Mouse (Mus musculus) embryo, embryonic 11 days (tissue): ENCODE results near the gene Rfc5.
"Not testable (repeated sequence)": the region's sequence is repeated elsewhere in the genome, so short reads cannot be mapped to it uniquely, and the experiment has no call there.

Experiments
- DNase-seq: peaks from one replicate; pipeline ENCODE4 v3.0.0-alpha.2; 2015

The Rfc5 gene

GRCm38 (mm10) chr5:117388877-117389276 lies at the start of gene Rfc5:
TSS of gene Rfc5 (minus strand) at chr5:117389047.
- peak; percentile 99 for DNase-seq

- not testable (repeated sequence) for DNase-seq
Measured at GRCm38 (mm10) chr5:117433501-117433900, 44.7 kb upstream of the Rfc5 start.

- DNase-seq: no peak
Measured at GRCm38 (mm10) chr5:117417442-117417841, 28.6 kb upstream of the Rfc5 start.

- DNase-seq: no peak
Measured at GRCm38 (mm10) chr5:117415011-117415912, 26.4 kb upstream of the Rfc5 start.

- no peak for DNase-seq
Measured at GRCm38 (mm10) chr5:117414611-117415010, 25.8 kb upstream of the Rfc5 start.

GRCm38 (mm10) chr5:117413507-117414501 lies 25.0 kb upstream of the Rfc5 start, which contains the start of gene Ksr2:
TSS of gene Ksr2 (plus strand) at chr5:117414000.
- DNase-seq: peak; percentile 77

GRCm38 (mm10) chr5:117409369-117409768 lies 20.5 kb upstream of the Rfc5 start:
- no peak for DNase-seq

- DNase-seq: peak; percentile 46
Measured at GRCm38 (mm10) chr5:117408216-117408615, 19.4 kb upstream of the Rfc5 start.

GRCm38 (mm10) chr5:117404671-117405070 lies 15.8 kb upstream of the Rfc5 start:
- not testable (repeated sequence) for DNase-seq

- no peak for DNase-seq
Measured at GRCm38 (mm10) chr5:117403609-117404008, 14.8 kb upstream of the Rfc5 start.

- no peak for DNase-seq
Measured at GRCm38 (mm10) chr5:117399281-117399680, 10.4 kb upstream of the Rfc5 start.

GRCm38 (mm10) chr5:117398007-117398550 lies 9.2 kb upstream of the Rfc5 start:
- peak; percentile 7 for DNase-seq

GRCm38 (mm10) chr5:117397371-117397770 lies 8.5 kb upstream of the Rfc5 start:
- no peak for DNase-seq

GRCm38 (mm10) chr5:117396596-117397014 lies 7.8 kb upstream of the Rfc5 start:
- no peak for DNase-seq

- DNase-seq: no peak
Measured at GRCm38 (mm10) chr5:117395834-117396233, 7.0 kb upstream of the Rfc5 start.

- DNase-seq: no peak
Measured at GRCm38 (mm10) chr5:117390895-117391294, 2.0 kb upstream of the Rfc5 start.

GRCm38 (mm10) chr5:117388296-117388751 lies 523 bp downstream of the Rfc5 start:
- peak; percentile 75 for DNase-seq

GRCm38 (mm10) chr5:117383198-117383597 lies 5.6 kb downstream of the Rfc5 start:
- DNase-seq: no peak

GRCm38 (mm10) chr5:117381785-117382184 lies 7.1 kb downstream of the Rfc5 start:
- no peak for DNase-seq

- DNase-seq: no peak
Measured at GRCm38 (mm10) chr5:117380199-117380598, 8.6 kb downstream of the Rfc5 start.

- not testable (repeated sequence) for DNase-seq
Measured at GRCm38 (mm10) chr5:117377731-117378130, 11.1 kb downstream of the Rfc5 start.

GRCm38 (mm10) chr5:117376331-117376761 lies 12.5 kb downstream of the Rfc5 start:
- no peak for DNase-seq
